Mouse (Mus musculus) CH12.LX (cell line): ENCODE results near the gene Tekt2. TPM values are rescaled to one million over a fixed set of nuclear protein-coding genes. Genes with fewer than 3 reads are reported as not detected.

ENCODE experiments used
- DNase-seq: peaks from one replicate; pipeline ENCODE4 v3.0.0-alpha.2; 2013; ENCODE audit errors: extremely low read depth
- H3K27ac ChIP-seq: 2 replicates; pipeline ENCODE4 v1.5.1; 2012; ENCODE audit warnings: low read depth, mild to moderate bottlenecking, control low read depth, moderate library complexity; ENCODE audit not compliant: insufficient read depth
- H3K27me3 ChIP-seq: replicated peaks from 2 replicates; pipeline ENCODE3; 2012; ENCODE audit warnings: inconsistent platforms
- H3K36me3 ChIP-seq, 2 experiments: replicated peaks in 1 of 2; 2 replicates each; pipeline versions ENCODE3 to v1.6.1; 2012; ENCODE audit warnings: inconsistent platforms in 1 of 2, low read length in 1 of 2, mild to moderate bottlenecking in 1 of 2, mixed read lengths in 1 of 2, moderate library complexity in 1 of 2; ENCODE audit not compliant: control insufficient read depth in 1 of 2, insufficient read depth in 1 of 2
- H3K4me1 ChIP-seq, 2 experiments: 2 replicates each; pipeline ENCODE4 v1.6.1; 2012; ENCODE audit warnings: inconsistent platforms in 1 of 2, moderate library complexity in 1 of 2; ENCODE audit not compliant: insufficient read depth in 2 of 2, control insufficient read depth in 1 of 2
- H3K4me2 ChIP-seq: 2 replicates; pipeline ENCODE4 v1.6.1; 2012; ENCODE audit warnings: low read depth, mild to moderate bottlenecking, control low read depth; ENCODE audit not compliant: poor library complexity, insufficient read depth, severe bottlenecking
- H3K4me3 ChIP-seq, 3 experiments: fragments of 150-350 bp in 1 of 3; sonication (generic) in 1 of 3; replicated peaks in 1 of 3; 2 replicates each; pipeline versions ENCODE3 to v1.5.1; 2011 to 2012; ENCODE audit warnings: low read depth in 2 of 3, low read length in 2 of 3, mild to moderate bottlenecking in 2 of 3, moderate library complexity in 2 of 3, control low read depth in 1 of 3, improper control_type of control experiment in 1 of 3, inconsistent platforms in 1 of 3, mixed read lengths in 1 of 3; ENCODE audit not compliant: poor library complexity in 1 of 3
- H3K79me2 ChIP-seq: replicated peaks from 2 replicates; pipeline ENCODE4 v1.6.1; 2012; ENCODE audit warnings: mild to moderate bottlenecking, moderate library complexity; ENCODE audit not compliant: control insufficient read depth, poor library complexity, insufficient read depth, severe bottlenecking; ENCODE audit errors: extremely low read depth
- H3K9ac ChIP-seq: 2 replicates; pipeline ENCODE4 v1.6.1; 2012; ENCODE audit warnings: low read depth, mild to moderate bottlenecking, control low read depth, moderate library complexity; ENCODE audit not compliant: insufficient read depth
- H3K9me3 ChIP-seq: replicated peaks from 2 replicates; pipeline ENCODE3; 2012; ENCODE audit warnings: low read length, inconsistent platforms, mixed read lengths
- CHD2 ChIP-seq: IDR thresholded peaks from 2 replicates; pipeline ENCODE4 v1.6.1; 2011; ENCODE audit warnings: low read length, improper control_type of control experiment
- E2F4 ChIP-seq: IDR thresholded peaks from 2 replicates; pipeline ENCODE4 v1.6.1; 2011; ENCODE audit warnings: low read depth, low read length, improper control_type of control experiment; ENCODE audit not compliant: insufficient replicate concordance
- EP300 ChIP-seq: IDR thresholded peaks from 2 replicates; pipeline ENCODE4 v1.6.1; 2011; ENCODE audit warnings: low read length, improper control_type of control experiment
- ETS1 ChIP-seq: conservative IDR thresholded peaks from 2 replicates; pipeline ENCODE4 v1.6.1; 2012; ENCODE audit warnings: low read depth, mild to moderate bottlenecking, inconsistent platforms, low read length, improper control_type of control experiment, moderate library complexity
- GABPA ChIP-seq: IDR thresholded peaks from 2 replicates; pipeline ENCODE4 v1.6.1; 2012; ENCODE audit warnings: low read depth, low read length, improper control_type of control experiment, inconsistent platforms; ENCODE audit not compliant: insufficient replicate concordance
- HCFC1 ChIP-seq: IDR thresholded peaks from 2 replicates; pipeline ENCODE4 v1.6.1; 2012; ENCODE audit warnings: low read depth, mild to moderate bottlenecking, inconsistent platforms, low read length, improper control_type of control experiment
- IRF4 ChIP-seq: IDR thresholded peaks from 2 replicates; pipeline ENCODE4 v1.6.1; 2014; ENCODE audit warnings: low read depth, mild to moderate bottlenecking, inconsistent platforms, low read length, improper control_type of control experiment
- JUN ChIP-seq: IDR thresholded peaks from 2 replicates; pipeline ENCODE4 v1.6.1; 2011; ENCODE audit warnings: low read depth, mild to moderate bottlenecking, low read length, improper control_type of control experiment, moderate library complexity; ENCODE audit not compliant: insufficient read depth
- JUND ChIP-seq: conservative IDR thresholded peaks from 2 replicates; pipeline ENCODE4 v1.6.1; 2011; ENCODE audit warnings: low read depth, low read length, improper control_type of control experiment
- MAX ChIP-seq: IDR thresholded peaks from 2 replicates; pipeline ENCODE4 v1.6.1; 2011; ENCODE audit warnings: low read length, improper control_type of control experiment
- MAZ ChIP-seq: IDR thresholded peaks from 2 replicates; pipeline ENCODE4 v1.6.1; 2012; ENCODE audit warnings: low read depth, mild to moderate bottlenecking, inconsistent platforms, low read length, improper control_type of control experiment, moderate library complexity
- MEF2A ChIP-seq: IDR thresholded peaks from 2 replicates; pipeline ENCODE4 v1.6.1; 2014; ENCODE audit warnings: low read depth, mild to moderate bottlenecking, inconsistent platforms, low read length, improper control_type of control experiment, borderline replicate concordance
- NELFE ChIP-seq: IDR thresholded peaks from 2 replicates; pipeline ENCODE4 v1.6.1; 2011; ENCODE audit warnings: low read depth, low read length, improper control_type of control experiment
- PAX5 ChIP-seq: IDR thresholded peaks from 2 replicates; pipeline ENCODE4 v1.6.1; 2012; ENCODE audit warnings: low read length, inconsistent platforms, mixed read lengths
- POLR2A ChIP-seq: IDR thresholded peaks from 2 replicates; pipeline ENCODE4 v1.6.1; 2011; ENCODE audit warnings: low read depth, mild to moderate bottlenecking, improper control_type of control experiment, low read length
- POLR2AphosphoS2 ChIP-seq: IDR thresholded peaks from 2 replicates; pipeline ENCODE4 v1.6.1; 2011; ENCODE audit warnings: low read depth, low read length, improper control_type of control experiment
- RAD21 ChIP-seq: IDR thresholded peaks from 2 replicates; pipeline ENCODE4 v1.6.1; 2011; ENCODE audit warnings: low read depth, mild to moderate bottlenecking, low read length, improper control_type of control experiment, moderate library complexity
- SMC3 ChIP-seq: IDR thresholded peaks from 2 replicates; pipeline ENCODE4 v1.6.1; 2011; ENCODE audit warnings: low read depth, low read length, improper control_type of control experiment
- TBP ChIP-seq: conservative IDR thresholded peaks from 2 replicates; pipeline ENCODE4 v1.6.1; 2011; ENCODE audit warnings: low read depth, low read length, improper control_type of control experiment
- USF2 ChIP-seq: conservative IDR thresholded peaks from 2 replicates; pipeline ENCODE4 v1.6.1; 2011; ENCODE audit warnings: low read depth, low read length, improper control_type of control experiment
- ZC3H11A ChIP-seq: IDR thresholded peaks from 2 replicates; pipeline ENCODE4 v1.6.1; 2012; ENCODE audit warnings: low read depth, mild to moderate bottlenecking, inconsistent platforms, low read length, improper control_type of control experiment
- ZNF384 ChIP-seq: IDR thresholded peaks from 2 replicates; pipeline ENCODE4 v1.6.1; 2012; ENCODE audit warnings: low read depth, low read length, improper control_type of control experiment, inconsistent platforms
- dilution Hi-C: fragments of 300-500 bp; cut with MboI; formaldehyde crosslinking; loops from 2 replicates; pipeline ENCODE4 v1.14.3; 2020; ENCODE audit warnings: low sequenced_read_pairs; ENCODE audit not compliant: extremely low pct_unique_long_range_greater_than_20kb, extremely low pct_ligation_motif_present
- in situ Hi-C: fragments of 300-500 bp; cut with MboI; formaldehyde crosslinking; loops from 3 replicates; pipeline ENCODE4 v1.14.3; 2019; ENCODE audit warnings: low sequenced_read_pairs, low pct_ligation_motif_present, low pct_unique_long_range_greater_than_20kb, mixed read lengths
- polyA plus RNA-seq: library from polyadenylated mRNA; unstranded; fragments of >175 nt; gene quantifications from 2 replicates; pipeline ENCODE4 v1.2.1, GENCODE M21; 2012; ENCODE audit warnings: low read depth; ENCODE audit not compliant: insufficient read length
- total RNA-seq, 2 experiments: library from RNA; depleted of rRNA; stranded (reverse); fragments of 300-350 nt in 1 of 2; fragments of >200 nt in 1 of 2; gene quantifications; 2 replicates each; pipeline ENCODE4 v1.2.3; 2012 to 2014

Gene Tekt2
- total and polyA plus RNA-seq, 3 experiments: 0.08 to 0.24 TPM; not detected in 1

GRCm38 (mm10) chr4:126313202-126313601 is 12.3 kb downstream of the Tekt2 start:
- peaks cover 0 to 4% of the 10 kb centered on the region in 2 experiments; a peak in 3 of 4 replicates for H3K4me1 ChIP-seq
- DNase-seq: no peak

GRCm38 (mm10) chr4:126311566-126312200 is 13.8 kb downstream of the Tekt2 start:
- Histone ChIP-seq H3K27ac (no peak overlapping the region), H3K27me3 (no peaks in the 10 kb centered on the region), H3K9ac (no peak overlapping the region), H3K79me2 (no peaks in the 10 kb centered on the region), H3K9me3 (no peaks in the 10 kb centered on the region), H3K4me3 (no peak overlapping the region), H3K4me2 (no peak overlapping the region), H3K36me3 (peaks cover 19 to 35% of the 10 kb centered on the region in 2 experiments), H3K4me1 (peaks cover 0 to 4% of the 10 kb centered on the region in 2 experiments; a peak in 3 of 4 replicates)
- DNase-seq: no peak
- no peak for TF ChIP-seq JUND
- TF ChIP-seq CHD2: no peak
- TF ChIP-seq ETS1: no peak
- no peak for TF ChIP-seq HCFC1
- TF ChIP-seq TBP: no peak
- TF ChIP-seq ZNF384: no peak
- no peak for TF ChIP-seq ZC3H11A
- no peak for TF ChIP-seq IRF4
- no peak for TF ChIP-seq POLR2A
- no peak for TF ChIP-seq MAZ
- no peak for TF ChIP-seq POLR2AphosphoS2
- TF ChIP-seq PAX5: no peak
- no peak for TF ChIP-seq RAD21
- TF ChIP-seq USF2: no peak
- TF ChIP-seq SMC3: no peak
- in situ Hi-C loops: no loop called here
- dilution Hi-C loops: no loop called here

More at GRCm38 (mm10) chr4:126313202-126313601, 12.3 kb downstream of the Tekt2 start:
- H3K79me2 ChIP-seq: no peaks in the 10 kb centered on the region
- dilution Hi-C loops (no loop called here), in situ Hi-C loops (no loop called here)
- no peaks in the 10 kb centered on the region for H3K27me3 ChIP-seq
- no peak overlapping the region for H3K9ac ChIP-seq
- H3K9me3 ChIP-seq: no peaks in the 10 kb centered on the region
- TF ChIP-seq ETS1 (no peak), E2F4 (no peak), JUN (no peak), RAD21 (no peak), MEF2A (no peak), EP300 (no peak), GABPA (no peak), IRF4 (no peak), USF2 (no peak), MAX (no peak), NELFE (no peak)
- no peak overlapping the region for H3K4me3 ChIP-seq
- no peak overlapping the region for H3K4me2 ChIP-seq
- H3K27ac ChIP-seq: no peak overlapping the region
- H3K36me3 ChIP-seq: peaks cover 34 to 51% of the 10 kb centered on the region in 2 experiments
